In the genomic region with DNA sequence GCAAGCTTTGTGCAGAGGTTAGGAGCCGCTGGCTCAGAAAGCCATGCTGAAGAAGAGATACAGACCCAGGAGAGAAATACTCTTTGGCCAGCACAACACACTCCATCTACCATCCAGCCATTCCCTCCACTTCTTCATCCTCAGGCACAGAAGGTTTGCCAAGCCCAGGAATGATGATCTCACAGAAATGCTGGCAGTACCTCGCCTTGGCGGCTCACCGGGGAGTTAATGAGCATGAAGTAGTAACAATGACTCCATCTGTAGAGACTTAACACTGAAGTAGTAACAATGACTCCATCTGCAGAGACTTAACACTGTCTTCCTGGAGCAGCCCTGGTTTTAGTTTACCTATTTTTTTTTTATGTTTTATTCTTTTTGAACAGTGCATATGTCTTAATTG, we compare ENCODE assay signal across 29 mouse cellular contexts.
A peak's percentile ranks its signal among the peaks of the same experiment; 100 is the strongest.
DNase-seq lines count a peak whose midpoint lies in the region; ATAC-seq lines count a peak whose summit lies in the region.
"Had no signal": no experiment of that assay in that cellular context is flagged by ENCODE, and none has a peak within 500 bp of the region (broad histone marks: within the 10 kb centered on the region; RNA-seq: fewer than 3 reads in every experiment).

No protein-coding gene starts in this region.

- no peak overlapping the region for H3K4me2 ChIP-seq in embryonic facial prominence, embryonic 15.5 days (replicated peaks)
- H3K4me2 ChIP-seq: embryonic facial prominence, embryonic 13.5 days; heart, embryonic 12.5 days; hindbrain, embryonic 15.5 days; liver, embryonic 12.5 days; midbrain, embryonic 11.5 days; stomach, embryonic 15.5 days had no signal

- no peak for DNase-seq in embryonic facial prominence, embryonic 10.5 days (ENCODE audit: low spot score)
- peak; percentile 48 for DNase-seq in left cerebral cortex, postnatal 4 days
- DNase-seq in left cerebral cortex, adult 18-20 months (ENCODE audit: low spot score in 2 of 2) = no peak
- DNase-seq in R1 (ENCODE audit: low read depth, low spot score) = peak; percentile 7
- no peak for DNase-seq in thymus, postnatal 36 days
- DNase-seq: adrenal gland, postnatal 25 days; cerebellum, adult 9-11 months; embryo, embryonic 11 days; forebrain, postnatal 0 days; heart, adult 2 months; kidney, adult 11 months; kidney, postnatal 14 days; liver, postnatal 0 days; lung, postnatal 36 days; right cerebral cortex, postnatal 25 days; thymus, adult 2 months had no signal

- no peaks in the 10 kb centered on the region for H3K36me3 ChIP-seq in embryonic facial prominence, embryonic 15.5 days
- H3K36me3 ChIP-seq in embryonic facial prominence, embryonic 10.5 days (replicated peaks) = no peaks in the 10 kb centered on the region
- H3K36me3 ChIP-seq: embryonic facial prominence, embryonic 13.5 days; heart, embryonic 12.5 days; hindbrain, embryonic 15.5 days; liver, embryonic 12.5 days; stomach, embryonic 15.5 days had no signal

- H3K27me3 ChIP-seq in embryonic facial prominence, embryonic 15.5 days = no peaks in the 10 kb centered on the region
- no peaks in the 10 kb centered on the region for H3K27me3 ChIP-seq in embryonic facial prominence, embryonic 10.5 days (replicated peaks; ENCODE audit: low read depth, poor library complexity, severe bottlenecking)
- H3K27me3 ChIP-seq: CH12.LX; embryonic facial prominence, embryonic 13.5 days; hindbrain, embryonic 15.5 days; liver, embryonic 12.5 days; Patski; stomach, embryonic 15.5 days had no signal

- no peak overlapping the region for H3K4me3 ChIP-seq in embryonic facial prominence, embryonic 15.5 days (replicated peaks)
- no peak overlapping the region for H3K4me3 ChIP-seq in embryonic facial prominence, embryonic 10.5 days
- H3K4me3 ChIP-seq: embryonic facial prominence, embryonic 13.5 days; erythroblast, embryonic 14.5 days; heart, adult 2 months; heart, embryonic 12.5 days; hindbrain, embryonic 10.5 days; hindbrain, embryonic 15.5 days; liver, embryonic 12.5 days; stomach, embryonic 15.5 days had no signal

- no peaks in the 10 kb centered on the region for H3K9me3 ChIP-seq in embryonic facial prominence, embryonic 15.5 days (replicated peaks)
- H3K9me3 ChIP-seq in embryonic facial prominence, embryonic 10.5 days = no peaks in the 10 kb centered on the region
- H3K9me3 ChIP-seq: embryonic facial prominence, embryonic 13.5 days; heart, embryonic 12.5 days; hindbrain, embryonic 10.5 days; hindbrain, embryonic 15.5 days; liver, embryonic 12.5 days; stomach, embryonic 15.5 days had no signal

- ATAC-seq in embryonic facial prominence, embryonic 15.5 days (ENCODE audit: insufficient number of reproducible peaks, low FRiP score, low TSS enrichment, low read depth) = no peak; the same call in 1 of the 2 replicates
- ATAC-seq: forebrain, postnatal 0 days; inflammation-experienced regulatory T-cells, adult 6 months; liver, embryonic 12.5 days; liver, postnatal 0 days; midbrain, embryonic 16.5 days; Patski had no signal

- 46% methylated on average over 4 of the region's 4 CpGs for WGBS in embryonic facial prominence, embryonic 15.5 days
- WGBS in embryonic facial prominence, embryonic 10.5 days = 81% methylated on average over 4 of the region's 4 CpGs

- peak overlapping the region; percentile 58; the same call in 1 of the 2 replicates for H3K27ac ChIP-seq in embryonic facial prominence, embryonic 15.5 days (replicated peaks)
- H3K27ac ChIP-seq in embryonic facial prominence, embryonic 10.5 days (replicated peaks) = no peak overlapping the region
- H3K27ac ChIP-seq: embryonic facial prominence, embryonic 13.5 days; heart, adult 2 months; hindbrain, embryonic 10.5 days; hindbrain, embryonic 15.5 days; liver, embryonic 12.5 days; stomach, embryonic 15.5 days had no signal

- no peak overlapping the region for H3K9ac ChIP-seq in embryonic facial prominence, embryonic 15.5 days
- H3K9ac ChIP-seq: embryonic facial prominence, embryonic 13.5 days; forebrain, postnatal 0 days; heart, embryonic 12.5 days; hindbrain, embryonic 15.5 days; liver, embryonic 12.5 days; liver, postnatal 0 days; stomach, embryonic 15.5 days had no signal

- intact Hi-C loops in left cerebral cortex, postnatal 4 days (cut with DNase I) = no loop called here

- H3K4me1 ChIP-seq in embryonic facial prominence, embryonic 15.5 days = 0 out of 2 replicates have a peak, but pooled peaks cover 15% of the 10 kb centered on the region
- no peaks in the 10 kb centered on the region for H3K4me1 ChIP-seq in embryonic facial prominence, embryonic 10.5 days
- H3K4me1 ChIP-seq: heart, embryonic 12.5 days; hindbrain, embryonic 15.5 days; liver, embryonic 12.5 days had no signal

Comparison
In these comparisons a context has a peak if more than half of its experiments do, and no peak if none do; other contexts are left out.
1. DNase-seq: peak in left cerebral cortex, postnatal 4 days (single experiment) and R1 (single experiment); none in embryonic facial prominence, embryonic 10.5 days (single experiment), left cerebral cortex, adult 18-20 months (0 of 2) and thymus, postnatal 36 days (0 of 2).